Mouse (Mus musculus): ENCODE data around the gene Gm17079. TPM values are rescaled to one million over a fixed set of nuclear protein-coding genes. Genes with fewer than 3 reads are reported as not detected.
"Not testable (repeated sequence)": the region's sequence is repeated elsewhere in the genome, so short reads cannot be mapped to it uniquely, and the experiment has no call there.

The Gm17079 gene
- not detected in 2 replicates for polyA plus RNA-seq (2014; fragmentation: Nextera tagmentation; extraction: Ambion mirVana)

DNA sequence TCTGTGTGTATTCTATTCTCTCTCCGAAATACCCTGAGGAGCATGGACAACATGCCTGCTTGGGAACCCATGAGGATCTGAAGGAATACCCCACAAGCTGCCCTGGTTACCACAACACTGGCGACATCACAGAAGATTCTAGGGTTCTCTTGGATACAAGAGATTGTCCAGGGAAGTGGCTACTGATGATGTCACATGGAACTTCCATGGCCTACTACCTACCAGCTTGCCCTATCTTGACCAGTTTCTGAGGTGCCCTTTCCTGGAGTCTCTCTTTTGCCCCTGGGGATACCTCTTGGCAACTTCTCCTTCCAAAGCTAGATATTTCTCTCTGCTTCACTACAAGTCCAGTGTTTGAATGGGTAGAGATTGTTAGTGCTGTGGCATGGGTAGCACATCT is at the start of gene Gm17079:
TSS of gene Gm17079 (minus strand) at position 101 of the 400 bp plus-strand sequence.
- not testable (repeated sequence) for H3K27ac ChIP-seq (ENCODE audit: low read depth, low read length); H3K36me3 ChIP-seq (ENCODE audit: control insufficient read depth, insufficient read depth, low read length); H3K9me3 ChIP-seq (ENCODE audit: control insufficient read depth, low read length); H3K4me1 ChIP-seq (replicated peaks; ENCODE audit: control insufficient read depth, insufficient read depth, low read length); DNase-seq (ENCODE audit: low spot score); ATAC-seq (replicated peaks; ENCODE audit: low FRiP score); H3K4me2 ChIP-seq (ENCODE audit: low read depth, low read length, severe bottlenecking); H3K4me3 ChIP-seq (ENCODE audit: low read depth, low read length); H3K27me3 ChIP-seq (ENCODE audit: control insufficient read depth, insufficient read depth, low read length); H3K9ac ChIP-seq (ENCODE audit: low read length)
- WGBS, result 88% methylated on average over 1 of the region's 2 CpGs

- no peaks in the 10 kb centered on the region for H3K36me3 ChIP-seq (ENCODE audit: control insufficient read depth, insufficient read depth, low read length)
- no peaks in the 10 kb centered on the region for H3K9me3 ChIP-seq (ENCODE audit: control insufficient read depth, low read length)
- H3K4me2 ChIP-seq (ENCODE audit: low read depth, low read length, severe bottlenecking), result peak overlapping the region; percentile 55
- peaks cover 37% of the 10 kb centered on the region for H3K27me3 ChIP-seq (ENCODE audit: control insufficient read depth, insufficient read depth, low read length)
- DNase-seq (ENCODE audit: low spot score) (peak; percentile 66), ATAC-seq (replicated peaks; ENCODE audit: low FRiP score) (peak; percentile 53)
- H3K4me1 ChIP-seq (replicated peaks; ENCODE audit: control insufficient read depth, insufficient read depth, low read length), result peaks cover 3% of the 10 kb centered on the region; the same call in 1 of the 2 replicates
- peak overlapping the region; percentile 29; the same call in 1 of the 2 replicates for H3K9ac ChIP-seq (ENCODE audit: low read length)
- H3K27ac ChIP-seq (ENCODE audit: low read depth, low read length), result no peak overlapping the region
- 1% methylated on average over 41 of the region's 42 CpGs for WGBS
- peak overlapping the region; percentile 32 for H3K4me3 ChIP-seq (ENCODE audit: low read depth, low read length)
Observed at GRCm38 (mm10) chr14:51740347-51741170, 45.3 kb upstream of the Gm17079 start.

DNA sequence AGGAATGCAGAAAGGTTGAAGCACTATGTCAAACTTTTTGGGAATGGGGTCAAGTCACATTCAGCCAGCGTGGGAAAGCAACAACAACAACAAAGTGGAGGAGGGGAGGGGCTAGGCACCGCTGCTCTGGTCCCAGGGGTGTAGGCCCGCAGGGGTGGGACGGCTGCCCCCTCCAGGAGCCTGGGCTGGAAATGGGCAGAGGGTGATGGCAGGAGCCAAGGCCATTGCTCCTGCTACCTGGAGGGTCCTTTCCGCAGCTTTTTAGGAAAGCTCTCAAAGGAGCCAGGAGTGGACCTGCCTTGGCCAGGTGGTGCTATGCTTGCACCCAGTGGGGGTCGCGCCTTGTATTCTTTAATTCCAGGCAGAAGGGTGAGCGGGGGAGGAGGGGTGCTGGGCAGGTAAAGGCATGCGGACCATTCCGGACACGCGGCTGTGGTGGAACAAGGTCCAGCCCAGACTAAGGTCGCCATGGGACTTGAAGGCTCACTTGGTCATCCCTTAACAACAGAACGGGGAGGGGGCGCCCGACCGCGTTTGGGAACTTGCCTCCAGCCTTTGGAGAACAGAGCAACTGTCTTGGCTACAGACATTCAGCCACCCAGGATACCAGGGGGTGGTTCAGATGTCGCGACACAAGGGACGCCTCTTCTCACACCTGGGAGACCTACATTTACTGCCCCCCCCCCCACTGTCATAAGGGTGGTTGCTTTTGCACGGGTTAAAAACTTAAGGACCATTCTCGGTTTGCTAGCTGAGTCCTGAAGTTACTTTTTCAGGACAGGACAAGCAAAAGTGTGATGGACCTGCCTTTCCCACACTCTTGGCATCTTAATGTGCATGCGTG is 44.1 kb upstream of the Gm17079 start:
- no peaks in the 10 kb centered on the region for H3K9me3 ChIP-seq (ENCODE audit: control insufficient read depth, low read length)
- peaks cover 37% of the 10 kb centered on the region for H3K27me3 ChIP-seq (ENCODE audit: control insufficient read depth, insufficient read depth, low read length)
- DNase-seq (ENCODE audit: low spot score) (peak; percentile 54), ATAC-seq (replicated peaks; ENCODE audit: low FRiP score) (peak; percentile 66; the same call in 1 of the 2 replicates)
- H3K4me3 ChIP-seq (ENCODE audit: low read depth, low read length), result peak overlapping the region; percentile 19
- H3K36me3 ChIP-seq (ENCODE audit: control insufficient read depth, insufficient read depth, low read length), result no peaks in the 10 kb centered on the region
- 2% methylated on average over 24 of the region's 24 CpGs for WGBS
- H3K27ac ChIP-seq (ENCODE audit: low read depth, low read length), result no peak overlapping the region
- H3K4me1 ChIP-seq (replicated peaks; ENCODE audit: control insufficient read depth, insufficient read depth, low read length), result peaks cover 3% of the 10 kb centered on the region; the same call in 1 of the 2 replicates
- peak overlapping the region; percentile 43 for H3K4me2 ChIP-seq (ENCODE audit: low read depth, low read length, severe bottlenecking)
- H3K9ac ChIP-seq (ENCODE audit: low read length), result no peak overlapping the region

DNA sequence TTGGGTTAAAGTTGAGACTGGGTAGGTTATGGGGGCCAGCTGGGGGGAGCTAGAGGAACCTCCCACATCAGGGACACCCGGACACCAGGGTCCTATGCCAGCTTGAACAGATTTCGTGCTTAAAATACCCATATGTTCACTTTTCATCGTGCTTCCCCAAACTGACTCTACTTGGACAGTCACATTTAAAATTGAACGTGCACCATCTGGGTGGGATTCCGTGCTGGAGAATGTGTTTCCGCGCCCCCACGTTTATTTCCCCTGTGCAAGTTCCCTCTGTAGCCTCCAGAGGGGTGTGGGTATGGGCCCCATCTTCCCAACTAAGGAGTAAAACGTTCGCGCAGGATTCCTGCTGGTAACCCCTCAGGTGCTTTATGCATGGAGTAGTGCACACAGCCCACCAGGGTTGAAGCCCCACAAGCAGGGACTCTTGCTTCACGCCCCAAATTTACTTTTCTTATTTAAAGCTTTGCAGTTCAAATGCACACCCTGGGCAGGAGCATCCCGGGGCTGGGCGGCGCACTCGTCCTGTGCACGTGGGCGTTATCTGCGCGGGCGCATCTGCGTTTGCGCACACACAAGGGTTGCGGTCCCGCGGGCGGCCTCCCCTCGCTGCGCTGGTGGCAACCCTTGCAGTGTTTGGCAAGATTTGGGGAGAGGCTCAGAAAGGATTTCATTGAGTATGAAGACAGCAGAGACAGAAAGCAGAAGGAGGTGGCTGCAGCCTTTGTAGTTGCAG is 43.3 kb upstream of the Gm17079 start:
- 3% methylated on average over 29 of the region's 29 CpGs for WGBS
- H3K9me3 ChIP-seq (ENCODE audit: control insufficient read depth, low read length), result no peaks in the 10 kb centered on the region
- DNase-seq (ENCODE audit: low spot score), result peak; percentile 55
- no peak overlapping the region for H3K27ac ChIP-seq (ENCODE audit: low read depth, low read length)
- peak overlapping the region; percentile 19 for H3K4me3 ChIP-seq (ENCODE audit: low read depth, low read length)
- H3K9ac ChIP-seq (ENCODE audit: low read length), result no peak overlapping the region
- H3K4me1 ChIP-seq (replicated peaks; ENCODE audit: control insufficient read depth, insufficient read depth, low read length), result peaks cover 3% of the 10 kb centered on the region; the same call in 1 of the 2 replicates
- peak overlapping the region; percentile 43 for H3K4me2 ChIP-seq (ENCODE audit: low read depth, low read length, severe bottlenecking)
- no peaks in the 10 kb centered on the region for H3K36me3 ChIP-seq (ENCODE audit: control insufficient read depth, insufficient read depth, low read length)
- H3K27me3 ChIP-seq (ENCODE audit: control insufficient read depth, insufficient read depth, low read length), result peaks cover 37% of the 10 kb centered on the region
- no peak for ATAC-seq (replicated peaks; ENCODE audit: low FRiP score)

- no peak overlapping the region for H3K27ac ChIP-seq (ENCODE audit: low read depth, low read length)
- 0 out of 2 replicates have a peak, but pooled peaks have one; percentile 30 for ATAC-seq (replicated peaks; ENCODE audit: low FRiP score)
- DNase-seq (ENCODE audit: low spot score), result peak; percentile 51
- peaks cover 3% of the 10 kb centered on the region; the same call in 1 of the 2 replicates for H3K4me1 ChIP-seq (replicated peaks; ENCODE audit: control insufficient read depth, insufficient read depth, low read length)
- no peak overlapping the region for H3K4me2 ChIP-seq (ENCODE audit: low read depth, low read length, severe bottlenecking)
- H3K4me3 ChIP-seq (ENCODE audit: low read depth, low read length), result no peak overlapping the region
- no peak overlapping the region for H3K9ac ChIP-seq (ENCODE audit: low read length)
- H3K27me3 ChIP-seq (ENCODE audit: control insufficient read depth, insufficient read depth, low read length), result peaks cover 37% of the 10 kb centered on the region
- H3K9me3 ChIP-seq (ENCODE audit: control insufficient read depth, low read length), result no peaks in the 10 kb centered on the region
- 16% methylated on average over 12 of the region's 12 CpGs for WGBS
- H3K36me3 ChIP-seq (ENCODE audit: control insufficient read depth, insufficient read depth, low read length), result no peaks in the 10 kb centered on the region
Observed at GRCm38 (mm10) chr14:51737967-51738366, 42.7 kb upstream of the Gm17079 start.

DNA sequence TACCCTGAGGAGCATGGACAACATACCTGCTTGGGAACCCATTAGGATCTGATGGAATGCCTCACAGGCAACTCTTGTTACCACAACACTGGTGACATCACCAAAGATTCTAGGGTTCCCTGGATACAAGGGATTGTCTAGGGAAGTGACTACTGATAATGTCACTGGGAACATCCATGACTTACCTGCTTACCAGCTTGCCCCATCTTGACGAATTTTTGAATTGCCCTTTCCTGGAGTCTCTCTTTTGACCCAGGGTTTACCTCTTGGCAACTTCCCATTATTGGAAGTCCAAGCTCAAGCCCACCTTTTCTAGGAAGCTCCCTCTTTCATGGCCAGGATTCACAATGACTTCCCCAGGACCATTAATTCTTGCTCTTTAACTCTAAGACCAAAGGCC is 21.8 kb upstream of the Gm17079 start, which contains the start of gene Gm5800:
TSS of gene Gm5800 (minus strand) at position 101 of the 400 bp plus-strand sequence.
- DNase-seq (ENCODE audit: low spot score) (no peak), ATAC-seq (replicated peaks; ENCODE audit: low FRiP score) (no peak)
- H3K36me3 ChIP-seq (ENCODE audit: control insufficient read depth, insufficient read depth, low read length), result no peaks in the 10 kb centered on the region
- no peak within 1 kb of the TSS for H3K27ac ChIP-seq (ENCODE audit: low read depth, low read length)
- no peak within 1 kb of the TSS for H3K4me3 ChIP-seq (ENCODE audit: low read depth, low read length)
- no peaks in the 10 kb centered on the region for H3K4me1 ChIP-seq (replicated peaks; ENCODE audit: control insufficient read depth, insufficient read depth, low read length)
- no peaks in the 10 kb centered on the region for H3K9me3 ChIP-seq (ENCODE audit: control insufficient read depth, low read length)
- H3K9ac ChIP-seq (ENCODE audit: low read length), result no peak within 1 kb of the TSS
- no peak within 1 kb of the TSS for H3K4me2 ChIP-seq (ENCODE audit: low read depth, low read length, severe bottlenecking)
- 44% methylated on average over 1 of the region's 1 CpGs for WGBS
- H3K27me3 ChIP-seq (ENCODE audit: control insufficient read depth, insufficient read depth, low read length), result no peaks in the 10 kb centered on the region

DNA sequence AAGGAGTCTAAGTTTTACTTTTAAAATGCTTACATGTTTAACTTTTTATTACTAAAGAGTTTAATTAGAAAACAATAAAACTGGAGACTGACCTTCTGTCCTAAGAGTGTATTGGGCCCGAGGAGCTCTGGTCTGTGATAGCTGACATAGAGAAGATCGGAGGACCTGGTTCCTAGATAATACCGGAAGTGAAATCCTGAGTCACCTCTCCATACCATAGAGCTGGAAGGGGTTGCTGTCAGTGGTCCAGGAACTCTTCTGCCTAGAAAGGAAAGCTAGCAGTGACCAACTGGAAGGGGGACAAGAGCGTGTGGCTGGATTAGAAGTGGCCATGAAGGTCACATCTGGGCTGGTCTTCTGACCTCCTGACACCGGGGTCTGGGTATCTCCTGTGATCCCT is 18.0 kb downstream of the Gm17079 start:
- no peaks in the 10 kb centered on the region for H3K27me3 ChIP-seq (ENCODE audit: control insufficient read depth, insufficient read depth, low read length)
- no peak overlapping the region for H3K4me3 ChIP-seq (ENCODE audit: low read depth, low read length)
- H3K9ac ChIP-seq (ENCODE audit: low read length), result no peak overlapping the region
- DNase-seq (ENCODE audit: low spot score) (no peak), ATAC-seq (replicated peaks; ENCODE audit: low FRiP score) (no peak)
- H3K9me3 ChIP-seq (ENCODE audit: control insufficient read depth, low read length), result no peaks in the 10 kb centered on the region
- no peaks in the 10 kb centered on the region for H3K4me1 ChIP-seq (replicated peaks; ENCODE audit: control insufficient read depth, insufficient read depth, low read length)
- H3K36me3 ChIP-seq (ENCODE audit: control insufficient read depth, insufficient read depth, low read length), result no peaks in the 10 kb centered on the region
- 87% methylated on average over 5 of the region's 5 CpGs for WGBS
- H3K27ac ChIP-seq (ENCODE audit: low read depth, low read length), result no peak overlapping the region
- H3K4me2 ChIP-seq (ENCODE audit: low read depth, low read length, severe bottlenecking), result no peak overlapping the region
